Mouse (Mus musculus): ENCODE data around the gene Castor1. TPM values are rescaled to one million over a fixed set of nuclear protein-coding genes. Genes with fewer than 3 reads are reported as not detected.

Castor1 gene
- polyA plus RNA-seq, 1 experiment from 2014 or later, result 6.6 TPM

- no peak for ATAC-seq (ENCODE audit: insufficient number of reproducible peaks, insufficient read depth, low FRiP score, low TSS enrichment, low read depth)
- Histone ChIP-seq H3K27ac (no peak overlapping the region), H3K27me3 (no peaks in the 10 kb centered on the region), H3K36me3 (peaks cover 71% of the 10 kb centered on the region), H3K4me2 (no peak overlapping the region), H3K9ac (no peak overlapping the region), H3K4me3 (no peak overlapping the region), H3K4me1 (peaks cover 3% of the 10 kb centered on the region; the same call in 1 of the 2 replicates), H3K9me3 (no peaks in the 10 kb centered on the region)
- 88% methylated on average over 9 of the region's 9 CpGs for WGBS
Observed at GRCm38 (mm10) chr11:4207655-4208054, 10.4 kb upstream of the Castor1 start.

DNA sequence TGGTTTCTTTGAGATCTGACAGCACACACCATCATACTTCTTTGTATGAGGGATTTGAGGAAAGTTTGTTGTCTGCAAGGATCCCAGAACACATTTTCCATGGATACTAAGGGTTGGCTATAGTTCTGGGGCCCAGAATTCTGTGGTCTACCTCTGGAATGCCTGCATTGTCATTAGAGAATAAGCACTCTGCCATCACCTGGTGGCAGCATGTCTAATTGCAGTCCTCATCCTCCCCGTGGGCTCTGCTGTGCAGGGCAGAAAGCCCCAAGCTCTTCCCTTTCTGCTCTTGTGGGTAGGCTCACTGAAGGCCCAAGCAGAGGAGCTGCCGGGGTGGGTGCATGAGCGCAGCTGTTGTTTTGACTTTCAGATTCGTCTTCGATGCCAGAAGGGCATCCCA lies 8.5 kb upstream of the Castor1 start:
- Histone ChIP-seq H3K27ac (no peak overlapping the region), H3K36me3 (peaks cover 90% of the 10 kb centered on the region), H3K9me3 (no peaks in the 10 kb centered on the region), H3K9ac (no peak overlapping the region), H3K4me1 (no peaks in the 10 kb centered on the region), H3K4me3 (no peak overlapping the region), H3K4me2 (no peak overlapping the region), H3K27me3 (no peaks in the 10 kb centered on the region)
- WGBS, result 70% methylated on average over 5 of the region's 5 CpGs
- ATAC-seq (ENCODE audit: insufficient number of reproducible peaks, insufficient read depth, low FRiP score, low TSS enrichment, low read depth), result no peak

- Histone ChIP-seq H3K4me2 (no peak overlapping the region), H3K36me3 (peaks cover 98% of the 10 kb centered on the region), H3K27me3 (no peaks in the 10 kb centered on the region), H3K9me3 (no peaks in the 10 kb centered on the region), H3K4me1 (no peaks in the 10 kb centered on the region), H3K9ac (no peak overlapping the region), H3K4me3 (no peak overlapping the region), H3K27ac (no peak overlapping the region)
- 89% methylated on average over 1 of the region's 1 CpGs for WGBS
- ATAC-seq (ENCODE audit: insufficient number of reproducible peaks, insufficient read depth, low FRiP score, low TSS enrichment, low read depth), result no peak
Observed at GRCm38 (mm10) chr11:4210786-4211185, 7.2 kb upstream of the Castor1 start.

GRCm38 (mm10) chr11:4213107-4213506 lies 4.9 kb upstream of the Castor1 start:
- H3K4me3 ChIP-seq, result no peak overlapping the region
- H3K9ac ChIP-seq, result no peak overlapping the region
- H3K27me3 ChIP-seq, result peaks cover 8% of the 10 kb centered on the region
- 0 out of 2 replicates have a peak, but pooled peaks cover 7% of the 10 kb centered on the region for H3K4me1 ChIP-seq
- peaks cover 80% of the 10 kb centered on the region for H3K36me3 ChIP-seq
- H3K4me2 ChIP-seq, result no peak overlapping the region
- no peak for ATAC-seq (ENCODE audit: insufficient number of reproducible peaks, insufficient read depth, low FRiP score, low TSS enrichment, low read depth)
- H3K9me3 ChIP-seq, result no peaks in the 10 kb centered on the region
- WGBS, result 89% methylated on average over 10 of the region's 10 CpGs
- H3K27ac ChIP-seq, result no peak overlapping the region

DNA sequence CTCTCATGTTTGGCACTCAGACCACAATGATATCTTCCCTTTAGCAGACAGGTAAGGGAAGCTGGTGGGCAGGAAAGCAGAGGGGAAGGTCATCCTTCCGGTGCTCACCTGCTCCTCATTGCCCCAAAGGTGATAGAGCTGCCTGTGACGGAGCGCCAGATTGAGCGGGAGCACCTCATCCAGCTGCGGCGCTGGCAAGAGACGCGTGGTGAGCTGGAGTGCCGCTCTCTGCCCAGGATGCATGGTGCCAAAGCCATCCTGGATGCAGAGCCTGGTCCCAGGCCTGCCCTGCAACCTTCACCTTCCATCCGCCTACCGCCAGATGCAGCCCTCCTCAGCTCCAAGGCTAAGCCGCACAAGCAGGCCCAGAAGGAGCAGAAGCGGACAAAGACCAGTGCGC lies 3.5 kb upstream of the Castor1 start:
- peaks cover 20% of the 10 kb centered on the region for H3K4me1 ChIP-seq
- H3K27ac ChIP-seq, result no peak overlapping the region
- peaks cover 22% of the 10 kb centered on the region for H3K27me3 ChIP-seq
- H3K4me3 ChIP-seq, result no peak overlapping the region
- H3K9me3 ChIP-seq, result no peaks in the 10 kb centered on the region
- WGBS, result 92% methylated on average over 14 of the region's 14 CpGs
- H3K36me3 ChIP-seq, result peaks cover 66% of the 10 kb centered on the region
- ATAC-seq (ENCODE audit: insufficient number of reproducible peaks, insufficient read depth, low FRiP score, low TSS enrichment, low read depth), result no peak
- no peak overlapping the region for H3K4me2 ChIP-seq
- no peak overlapping the region for H3K9ac ChIP-seq

DNA sequence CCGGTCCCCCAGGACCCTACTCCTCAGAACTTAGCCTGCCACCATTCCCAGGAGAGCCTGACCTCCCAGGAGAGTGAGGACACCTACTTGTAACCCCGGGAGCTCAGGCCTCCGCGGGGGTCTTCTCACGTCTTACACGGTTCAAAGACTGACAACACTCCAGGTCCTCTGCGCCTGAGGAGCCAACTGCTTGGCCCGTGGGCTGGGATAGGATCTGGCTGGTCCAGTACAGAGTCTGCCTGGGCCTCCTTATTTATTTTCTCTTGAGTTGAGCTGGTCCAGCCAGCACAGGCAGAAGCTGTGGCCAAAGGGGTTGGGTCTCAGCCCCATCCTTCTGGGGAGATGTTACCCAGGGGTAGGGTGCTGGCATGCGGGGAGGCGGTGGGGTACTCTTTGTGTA lies 3.0 kb upstream of the Castor1 start:
- Histone ChIP-seq H3K4me1 (peaks cover 20% of the 10 kb centered on the region), H3K4me3 (no peak overlapping the region), H3K9ac (no peak overlapping the region), H3K9me3 (no peaks in the 10 kb centered on the region), H3K36me3 (peaks cover 61% of the 10 kb centered on the region), H3K4me2 (no peak overlapping the region), H3K27me3 (peaks cover 24% of the 10 kb centered on the region), H3K27ac (no peak overlapping the region)
- WGBS, result 87% methylated on average over 10 of the region's 10 CpGs
- ATAC-seq (ENCODE audit: insufficient number of reproducible peaks, insufficient read depth, low FRiP score, low TSS enrichment, low read depth), result no peak

- ATAC-seq (ENCODE audit: insufficient number of reproducible peaks, insufficient read depth, low FRiP score, low TSS enrichment, low read depth), result no peak
- H3K27ac ChIP-seq, result peak overlapping the region; percentile 77
Observed at GRCm38 (mm10) chr11:4216248-4217000, 1.6 kb upstream of the Castor1 start.

GRCm38 (mm10) chr11:4218637-4219036 lies 612 bp downstream of the Castor1 start:
- H3K4me3 ChIP-seq, result peak overlapping the region; percentile 54
- H3K27me3 ChIP-seq, result peaks cover 26% of the 10 kb centered on the region
- ATAC-seq (ENCODE audit: insufficient number of reproducible peaks, insufficient read depth, low FRiP score, low TSS enrichment, low read depth), result no peak
- peak overlapping the region; percentile 74 for H3K9ac ChIP-seq
- peaks cover 22% of the 10 kb centered on the region for H3K4me1 ChIP-seq
- WGBS, result 8% methylated on average over 6 of the region's 6 CpGs
- peaks cover 26% of the 10 kb centered on the region for H3K36me3 ChIP-seq
- H3K4me2 ChIP-seq, result peak overlapping the region; percentile 94
- no peak overlapping the region for H3K27ac ChIP-seq
- no peaks in the 10 kb centered on the region for H3K9me3 ChIP-seq

More at GRCm38 (mm10) chr11:4216248-4217000, 1.6 kb upstream of the Castor1 start:
- Histone ChIP-seq H3K4me1 (peaks cover 20% of the 10 kb centered on the region), H3K9ac (no peak overlapping the region), H3K36me3 (peaks cover 49% of the 10 kb centered on the region), H3K27me3 (peaks cover 26% of the 10 kb centered on the region), H3K9me3 (no peaks in the 10 kb centered on the region), H3K4me3 (no peak overlapping the region), H3K4me2 (no peak overlapping the region)
- WGBS, result 72% methylated on average over 9 of the region's 9 CpGs

- WGBS, result 9% methylated on average over 2 of the region's 2 CpGs
- Histone ChIP-seq H3K27me3 (peaks cover 26% of the 10 kb centered on the region), H3K27ac (no peak overlapping the region)
Observed at GRCm38 (mm10) chr11:4219317-4219751, 1.3 kb downstream of the Castor1 start.

DNA sequence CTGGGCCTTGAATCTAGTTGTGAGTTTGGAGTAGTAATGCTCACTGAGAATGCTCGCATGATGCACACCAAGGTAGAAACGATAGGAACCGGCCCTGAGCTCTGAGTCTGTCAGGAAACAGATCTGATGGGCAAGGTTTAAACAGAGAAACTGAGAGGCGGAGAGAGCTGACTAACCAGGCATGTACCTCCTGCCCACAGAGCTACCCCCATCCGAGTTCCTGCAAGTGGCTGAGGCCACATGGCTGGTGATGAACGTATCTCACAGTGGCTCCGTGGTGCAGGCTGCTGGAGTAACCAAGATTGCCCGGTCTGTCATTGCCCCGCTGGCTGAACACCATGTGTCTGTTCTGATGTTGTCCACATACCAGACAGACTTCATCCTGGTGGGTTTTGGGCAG lies 1.9 kb downstream of the Castor1 start:
- no peaks in the 10 kb centered on the region for H3K9me3 ChIP-seq
- H3K4me2 ChIP-seq, result no peak overlapping the region
- peaks cover 26% of the 10 kb centered on the region for H3K27me3 ChIP-seq
- peaks cover 14% of the 10 kb centered on the region for H3K36me3 ChIP-seq
- no peak for ATAC-seq (ENCODE audit: insufficient number of reproducible peaks, insufficient read depth, low FRiP score, low TSS enrichment, low read depth)
- no peak overlapping the region for H3K4me3 ChIP-seq
- no peak overlapping the region for H3K9ac ChIP-seq
- H3K4me1 ChIP-seq, result peaks cover 25% of the 10 kb centered on the region
- no peak overlapping the region for H3K27ac ChIP-seq
- WGBS, result 65% methylated on average over 9 of the region's 9 CpGs

More at GRCm38 (mm10) chr11:4219317-4219751, 1.3 kb downstream of the Castor1 start:
- ATAC-seq (ENCODE audit: insufficient number of reproducible peaks, insufficient read depth, low FRiP score, low TSS enrichment, low read depth), result no peak
- Histone ChIP-seq H3K36me3 (peaks cover 20% of the 10 kb centered on the region), H3K4me2 (no peak overlapping the region), H3K9ac (no peak overlapping the region), H3K4me3 (no peak overlapping the region), H3K9me3 (no peaks in the 10 kb centered on the region), H3K4me1 (peaks cover 25% of the 10 kb centered on the region)

- Histone ChIP-seq H3K27ac (no peak overlapping the region), H3K36me3 (peaks cover 6% of the 10 kb centered on the region; the same call in 1 of the 2 replicates), H3K9ac (no peak overlapping the region), H3K27me3 (peaks cover 26% of the 10 kb centered on the region), H3K4me1 (peaks cover 25% of the 10 kb centered on the region), H3K4me3 (no peak overlapping the region), H3K4me2 (no peak overlapping the region), H3K9me3 (no peaks in the 10 kb centered on the region)
- no peak for ATAC-seq (ENCODE audit: insufficient number of reproducible peaks, insufficient read depth, low FRiP score, low TSS enrichment, low read depth)
- 52% methylated on average over 28 of the region's 28 CpGs for WGBS
Observed at GRCm38 (mm10) chr11:4220443-4221400, 2.7 kb downstream of the Castor1 start.
